Mouse (Mus musculus): Measurements from ENCODE around the gene Vmn1r217. TPM values are rescaled to one million over a fixed set of nuclear protein-coding genes. Genes with fewer than 3 reads are reported as not detected.

Gene Vmn1r217
- not detected in 4 replicates for total RNA-seq (2023)

DNA sequence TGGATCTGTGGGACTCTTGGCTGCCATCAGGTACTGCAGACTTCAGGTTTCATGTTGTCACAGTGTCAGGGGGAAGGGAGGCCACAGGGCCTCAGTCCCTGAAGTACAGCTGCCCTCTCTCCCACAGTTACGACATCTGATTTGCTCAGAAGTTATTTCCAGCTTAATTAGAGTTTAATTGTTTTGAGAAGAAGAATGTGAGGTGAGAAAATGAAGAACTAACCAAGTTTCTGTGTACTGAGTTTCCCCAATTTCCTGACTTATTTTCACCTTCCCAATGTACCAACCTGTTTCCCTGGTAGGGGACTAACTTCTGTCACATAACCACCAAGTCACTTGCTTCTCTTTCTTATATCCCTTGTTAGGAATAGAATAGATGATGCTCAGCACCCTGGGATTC lies at the start of gene Vmn1r217:
Vmn1r217 (minus strand) TSS at position 101 of the 400 bp plus-strand sequence.

DNA sequence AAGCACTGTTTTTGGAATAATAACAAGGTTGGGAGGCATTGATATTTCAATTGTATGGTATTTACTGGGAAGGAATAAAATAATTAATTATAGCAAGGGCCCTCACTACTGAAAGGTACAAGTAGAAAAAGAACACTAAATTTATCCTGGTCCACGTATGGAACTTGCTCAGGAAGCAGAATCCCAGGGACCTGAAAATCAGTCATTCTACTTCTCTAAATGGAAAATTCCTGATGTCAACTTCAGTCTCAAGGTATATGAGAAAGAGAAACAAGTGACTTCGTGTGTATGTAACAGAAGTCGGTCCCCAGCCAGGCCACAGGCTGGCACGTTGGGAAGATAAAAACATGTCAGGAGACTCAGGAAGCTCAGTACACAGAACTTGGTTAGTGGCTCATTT lies 41.0 kb upstream of the Vmn1r217 start, which contains the start of gene Vmn1r219:
Vmn1r219 (plus strand) TSS at position 301 of the 400 bp plus-strand sequence.

DNA sequence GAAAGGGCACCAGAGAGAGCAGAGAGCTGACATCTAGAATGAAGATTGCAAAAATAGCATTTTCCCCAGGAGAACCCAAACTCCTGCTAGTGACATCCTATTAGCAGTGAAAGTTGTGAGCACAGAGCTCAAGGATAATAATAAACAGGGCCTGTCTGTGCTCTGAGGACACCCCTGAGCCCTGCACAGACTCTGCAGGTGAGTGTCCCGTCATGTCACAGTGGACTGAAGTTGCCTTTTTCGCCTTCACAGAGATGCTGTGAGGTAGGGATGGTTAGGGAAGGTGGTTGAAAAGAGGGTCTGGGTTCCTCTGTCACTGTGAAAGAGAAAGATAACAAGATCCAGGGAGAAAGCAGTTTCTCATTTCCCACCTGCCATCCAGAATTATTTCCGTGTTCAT lies 15.1 kb upstream of the Vmn1r217 start, which contains the start of gene Vmn1r218:
Vmn1r218 (plus strand) TSS at position 57 of the 400 bp plus-strand sequence.

DNA sequence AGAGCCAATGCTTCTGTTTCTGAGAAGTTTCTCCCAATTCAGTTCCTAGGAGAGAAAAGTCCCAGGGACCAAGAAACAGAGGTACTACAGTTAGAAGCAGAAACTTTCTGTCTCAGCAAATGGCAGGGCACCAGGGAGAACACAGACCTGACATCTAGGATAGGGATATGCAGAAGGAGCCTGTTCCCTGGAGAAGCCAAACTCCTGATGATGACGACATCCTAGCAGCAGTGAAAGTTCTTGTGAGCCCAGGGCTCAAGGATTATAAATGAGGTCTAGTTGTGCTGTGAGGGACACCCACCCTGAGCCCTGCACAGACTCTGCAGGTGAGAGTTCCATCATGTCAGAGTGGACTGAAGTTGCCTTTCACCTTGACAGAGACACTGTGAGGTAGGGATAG lies 50.3 kb downstream of the Vmn1r217 start, which contains the start of gene Vmn1r215:
Vmn1r215 (plus strand) TSS at position 301 of the 400 bp plus-strand sequence.

Other genes with a start within 250 kb of the Vmn1r217 start
- gene Vmn1r212, start 234.0 kb downstream of the Vmn1r217 start, total RNA-seq (2023), result not detected in 4 replicates
- not detected in 4 replicates for gene Vmn1r213, start 110.6 kb downstream of the Vmn1r217 start, total RNA-seq (2023)
- gene Vmn1r214, start 87.8 kb downstream of the Vmn1r217 start, total RNA-seq (2023), result not detected in 4 replicates
- gene Vmn1r215, start 50.2 kb downstream of the Vmn1r217 start, total RNA-seq (2023), result not detected in 4 replicates
- gene Vmn1r218, start 14.9 kb upstream of the Vmn1r217 start, total RNA-seq (2023), result 0.06 TPM in 1 of 4 replicates, not detected in the others
- not detected in 4 replicates for gene Vmn1r219, start 41.1 kb upstream of the Vmn1r217 start, total RNA-seq (2023)
- not detected in 4 replicates for gene Vmn1r220, start 69.7 kb upstream of the Vmn1r217 start, total RNA-seq (2023)
- not detected in 4 replicates for gene Vmn1r221, start 95.9 kb upstream of the Vmn1r217 start, total RNA-seq (2023)
- not detected in 4 replicates for gene Vmn1r222, start 117.7 kb upstream of the Vmn1r217 start, total RNA-seq (2023)
- not detected in 4 replicates for gene Vmn1r223, start 128.9 kb upstream of the Vmn1r217 start, total RNA-seq (2023)

All from B cell, adult 62 days (primary cell).